Mouse (Mus musculus): ENCODE data around the gene Ctns. TPM values are rescaled to one million over a fixed set of nuclear protein-coding genes. Genes with fewer than 3 reads are reported as not detected.

Ctns gene
- 9.2 TPM for polyA plus RNA-seq (2014; fragmentation: Illumina TruSeq; extraction: RNeasy Lipid Tissue Mini Kit (QIAGEN cat#74804))

DNA sequence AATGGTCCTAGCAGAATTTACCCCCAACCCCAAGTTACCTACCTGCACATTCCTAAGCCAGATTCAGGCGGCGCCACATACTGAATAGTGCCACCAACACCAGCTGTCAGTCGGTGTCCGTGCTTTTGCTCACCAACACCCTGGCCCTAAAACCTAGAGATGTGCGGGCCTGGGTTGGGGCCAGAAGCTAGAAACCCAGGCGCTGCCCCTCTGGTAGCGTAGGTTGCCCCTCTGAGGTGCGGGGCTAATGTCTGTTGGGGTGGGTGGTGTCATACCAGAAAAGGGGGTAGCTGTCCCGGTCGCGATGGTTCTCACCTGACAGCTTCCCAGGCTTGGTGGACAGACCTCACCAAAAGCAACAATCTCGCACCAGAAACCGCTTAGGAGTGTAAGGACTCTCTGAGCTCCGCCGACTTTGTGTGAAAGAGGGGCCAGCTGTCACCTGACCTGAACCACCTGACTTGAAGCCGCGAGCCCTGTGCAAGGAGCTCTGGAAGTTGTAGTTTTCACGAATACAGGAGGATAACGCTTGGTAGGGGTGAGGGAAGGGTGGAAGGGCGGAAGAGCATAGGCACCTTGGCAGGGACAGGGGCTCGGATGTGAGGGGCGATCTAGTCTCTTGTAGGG lies at the start of gene Ctns:
Gene Ctns (minus strand): TSS at position 440 of the 627 bp plus-strand sequence.

GRCm38 (mm10) chr11:73233992-73234391 lies 35.1 kb upstream of the Ctns start, which contains the start of gene Trpv1:
TSS of gene Trpv1 (plus strand) at chr11:73234292.

GRCm38 (mm10) chr11:73199230-73199712 lies 429 bp upstream of the Ctns start, which contains the start of gene Shpk:
TSS of gene Shpk (plus strand) at chr11:73199460.

GRCm38 (mm10) chr11:73176608-73177508 lies 22.0 kb downstream of the Ctns start, which contains the start of the genes Emc6 and Tax1bp3:
TSS of gene Emc6 (minus strand) at chr11:73177037.
TSS of gene Tax1bp3 (plus strand) at chr11:73177083.

DNA sequence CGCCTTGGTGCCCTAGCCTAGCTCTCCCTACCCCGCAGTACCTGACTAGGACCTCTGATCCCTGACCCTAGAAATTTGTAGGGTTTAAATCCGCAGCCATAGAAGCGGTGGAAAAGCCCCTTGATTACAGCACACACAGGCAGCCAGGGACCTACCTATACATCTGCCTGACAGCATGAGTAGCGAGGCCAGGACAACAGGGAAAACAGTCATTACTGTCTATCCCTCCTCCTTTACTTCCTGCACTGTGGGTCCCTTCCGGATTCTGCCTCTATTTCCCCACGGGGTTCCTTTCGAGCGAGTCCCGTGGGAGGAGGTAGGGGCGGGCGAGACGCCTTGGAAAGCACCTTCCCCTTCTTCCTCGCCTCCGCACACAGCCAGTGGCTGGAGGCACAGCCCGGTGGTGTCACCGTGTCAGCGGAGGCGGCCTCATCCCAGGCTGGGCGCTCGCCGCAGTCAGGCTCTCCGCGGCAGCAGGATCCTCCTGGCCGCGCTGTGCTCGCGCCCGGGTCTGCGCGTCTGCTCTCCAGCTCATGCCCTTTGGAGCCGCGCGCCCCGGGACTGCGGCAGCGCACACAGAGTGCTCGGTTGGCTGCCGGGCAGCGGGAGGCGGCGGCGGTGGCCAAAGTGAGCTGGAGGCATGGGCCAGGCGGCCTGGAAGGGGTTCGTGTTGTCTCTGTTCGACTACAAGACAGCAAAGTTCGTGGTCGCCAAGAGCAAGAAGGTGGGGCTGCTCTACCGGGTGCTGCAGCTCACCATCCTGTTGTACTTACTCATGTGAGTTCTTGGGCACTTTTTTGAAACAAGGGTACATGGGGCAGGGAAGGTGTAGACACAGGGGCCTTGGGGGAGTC lies 38.7 kb downstream of the Ctns start, which contains the start of gene P2rx5:
Gene P2rx5 (plus strand): TSS at position 465 of the 854 bp plus-strand sequence.

GRCm38 (mm10) chr11:73137591-73138501 lies 61.0 kb downstream of the Ctns start, which contains the start of gene Haspin:
TSS of gene Haspin (minus strand) at chr11:73138294.

Other genes with a start within 250 kb of the Ctns start
- 5.1 TPM for gene Atp2a3, start 237.9 kb downstream of the Ctns start, polyA plus RNA-seq (2014; fragmentation: Illumina TruSeq; extraction: RNeasy Lipid Tissue Mini Kit (QIAGEN cat#74804))
- gene P2rx1, start 199.9 kb downstream of the Ctns start, polyA plus RNA-seq (2014; fragmentation: Illumina TruSeq; extraction: RNeasy Lipid Tissue Mini Kit (QIAGEN cat#74804)): 0.17 TPM
- not detected for gene Camkk1, start 180.0 kb downstream of the Ctns start, polyA plus RNA-seq (2014; fragmentation: Illumina TruSeq; extraction: RNeasy Lipid Tissue Mini Kit (QIAGEN cat#74804))
- 15.4 TPM for gene Ncbp3, start 151.3 kb downstream of the Ctns start, polyA plus RNA-seq (2014; fragmentation: Illumina TruSeq; extraction: RNeasy Lipid Tissue Mini Kit (QIAGEN cat#74804))
- not detected for gene Itgae, start 108.5 kb downstream of the Ctns start, polyA plus RNA-seq (2014; fragmentation: Illumina TruSeq; extraction: RNeasy Lipid Tissue Mini Kit (QIAGEN cat#74804))
- gene Haspin, start 60.7 kb downstream of the Ctns start, polyA plus RNA-seq (2014; fragmentation: Illumina TruSeq; extraction: RNeasy Lipid Tissue Mini Kit (QIAGEN cat#74804)): 5.8 TPM
- not detected for gene P2rx5, start 38.6 kb downstream of the Ctns start, polyA plus RNA-seq (2014; fragmentation: Illumina TruSeq; extraction: RNeasy Lipid Tissue Mini Kit (QIAGEN cat#74804))
- 26.8 TPM for gene Emc6, start 22.0 kb downstream of the Ctns start, polyA plus RNA-seq (2014; fragmentation: Illumina TruSeq; extraction: RNeasy Lipid Tissue Mini Kit (QIAGEN cat#74804))
- gene Tax1bp3, start 22.0 kb downstream of the Ctns start, polyA plus RNA-seq (2014; fragmentation: Illumina TruSeq; extraction: RNeasy Lipid Tissue Mini Kit (QIAGEN cat#74804)): 30.2 TPM
- gene Shpk, start 418 bp upstream of the Ctns start, polyA plus RNA-seq (2014; fragmentation: Illumina TruSeq; extraction: RNeasy Lipid Tissue Mini Kit (QIAGEN cat#74804)): 1.1 TPM
- gene Trpv1, start 35.2 kb upstream of the Ctns start, polyA plus RNA-seq (2014; fragmentation: Illumina TruSeq; extraction: RNeasy Lipid Tissue Mini Kit (QIAGEN cat#74804)): not detected
- 0.20 TPM for gene Trpv3, start 68.3 kb upstream of the Ctns start, polyA plus RNA-seq (2014; fragmentation: Illumina TruSeq; extraction: RNeasy Lipid Tissue Mini Kit (QIAGEN cat#74804))
- gene Aspa, start 130.6 kb upstream of the Ctns start, polyA plus RNA-seq (2014; fragmentation: Illumina TruSeq; extraction: RNeasy Lipid Tissue Mini Kit (QIAGEN cat#74804)): 7.9 TPM
- gene Gm49340, start 130.7 kb upstream of the Ctns start, polyA plus RNA-seq (2014; fragmentation: Illumina TruSeq; extraction: RNeasy Lipid Tissue Mini Kit (QIAGEN cat#74804)): not detected
- gene Spata22, start 130.7 kb upstream of the Ctns start, polyA plus RNA-seq (2014; fragmentation: Illumina TruSeq; extraction: RNeasy Lipid Tissue Mini Kit (QIAGEN cat#74804)): 0.74 TPM
- not detected for gene Olfr20, start 151.7 kb upstream of the Ctns start, polyA plus RNA-seq (2014; fragmentation: Illumina TruSeq; extraction: RNeasy Lipid Tissue Mini Kit (QIAGEN cat#74804))
- gene Olfr376, start 172.2 kb upstream of the Ctns start, polyA plus RNA-seq (2014; fragmentation: Illumina TruSeq; extraction: RNeasy Lipid Tissue Mini Kit (QIAGEN cat#74804)): not detected
- gene Olfr1, start 200.6 kb upstream of the Ctns start, polyA plus RNA-seq (2014; fragmentation: Illumina TruSeq; extraction: RNeasy Lipid Tissue Mini Kit (QIAGEN cat#74804)): not detected
- not detected for gene Olfr378, start 229.4 kb upstream of the Ctns start, polyA plus RNA-seq (2014; fragmentation: Illumina TruSeq; extraction: RNeasy Lipid Tissue Mini Kit (QIAGEN cat#74804))

Data from ovary, adult 10 weeks (tissue).